Mouse (Mus musculus): ENCODE data around the gene Zkscan7.
A peak's percentile ranks its signal among the peaks of the same experiment; 100 is the strongest.

Gene Zkscan7

GRCm38 (mm10) chr9:122902717-122903535 is 17.4 kb downstream of the Zkscan7 start:
- DNase-seq (ENCODE audit: low spot score) = peak; percentile 67

GRCm38 (mm10) chr9:122922436-122922835 is 37.0 kb downstream of the Zkscan7 start:
- no peak for DNase-seq (ENCODE audit: low spot score)

GRCm38 (mm10) chr9:122922936-122923381 is 37.5 kb downstream of the Zkscan7 start, which contains the start of gene Zfp105:
Zfp105 (plus strand) TSS chr9:122923072.
- peak; percentile 86 for DNase-seq (ENCODE audit: low spot score)

- no peak for DNase-seq (ENCODE audit: low spot score)
Measured at GRCm38 (mm10) chr9:122928915-122929314, 43.4 kb downstream of the Zkscan7 start.
